Mouse (Mus musculus) macrophage (primary cell): ENCODE results near the gene Prc1. TPM values are rescaled to one million over a fixed set of nuclear protein-coding genes. Genes with fewer than 3 reads are reported as not detected.

Experiments
- H3K27ac ChIP-seq: fragments of 350-480 bp; formaldehyde crosslinking; 2 replicates; pipeline ENCODE4 v1.9.0; 2021
- H3K36me3 ChIP-seq: fragments of 350-480 bp; formaldehyde crosslinking; 2 replicates; pipeline ENCODE4 v1.9.0; 2021; ENCODE audit errors: inconsistent target
- H3K4me3 ChIP-seq: fragments of 350-480 bp; formaldehyde crosslinking; 2 replicates; pipeline ENCODE4 v1.9.0; 2021; ENCODE audit errors: inconsistent target
- H3K79me2 ChIP-seq: fragments of 350-480 bp; formaldehyde crosslinking; 2 replicates; pipeline ENCODE4 v1.9.0; 2021; ENCODE audit errors: inconsistent target
- WGBS: methylation state at CpG from one replicate; pipeline ENCODE4 v1.1.7; 2026; ENCODE audit warnings: inconsistent platforms; ENCODE audit not compliant: missing documents; 5-methylcytosine and 5-hydroxymethylcytosine counted together
- polyA plus RNA-seq: library from polyadenylated mRNA; stranded (reverse); fragments of 250-400 nt; gene quantifications from 3 replicates; pipeline ENCODE4 v1.2.4, GENCODE M21; 2018; ENCODE audit warnings: inconsistent platforms

Prc1 gene
- polyA plus RNA-seq, 1 experiment from 2014 or later, result 15.2 TPM

- Histone ChIP-seq H3K79me2 (no peaks in the 10 kb centered on the region), H3K36me3 (peaks cover 73% of the 10 kb centered on the region), H3K4me3 (no peak overlapping the region), H3K27ac (no peak overlapping the region)
- 87% methylated on average over 4 of the region's 4 CpGs for WGBS
Observed at GRCm38 (mm10) chr7:80334848-80335247, 40.6 kb downstream of the Prc1 start.

- Histone ChIP-seq H3K79me2 (no peaks in the 10 kb centered on the region), H3K4me3 (no peak overlapping the region), H3K36me3 (peaks cover 53% of the 10 kb centered on the region), H3K27ac (no peak overlapping the region)
- 79% methylated on average over 2 of the region's 3 CpGs for WGBS
Observed at GRCm38 (mm10) chr7:80336932-80337331, 42.7 kb downstream of the Prc1 start.

GRCm38 (mm10) chr7:80339371-80339770 is 45.1 kb downstream of the Prc1 start:
- Histone ChIP-seq H3K27ac (no peak overlapping the region), H3K36me3 (peaks cover 28% of the 10 kb centered on the region), H3K79me2 (no peaks in the 10 kb centered on the region), H3K4me3 (peak overlapping the region; percentile 19; the same call in 1 of the 2 replicates)
- WGBS, result 24% methylated on average over 12 of the region's 17 CpGs

- under 1% methylated on average over 44 of the region's 45 CpGs for WGBS
Observed at GRCm38 (mm10) chr7:80339793-80340628, 45.8 kb downstream of the Prc1 start.

GRCm38 (mm10) chr7:80340793-80341192 is 46.5 kb downstream of the Prc1 start, which contains the start of gene Unc45a:
Gene Unc45a (minus strand): TSS chr7:80341005.
- H3K4me3 ChIP-seq, result peak within 1 kb of the TSS; percentile 55
- WGBS, result 3% methylated on average over 11 of the region's 11 CpGs

More at GRCm38 (mm10) chr7:80339793-80340628, 45.8 kb downstream of the Prc1 start:
- peak overlapping the region; percentile 55 for H3K4me3 ChIP-seq
- peaks cover 22% of the 10 kb centered on the region for H3K36me3 ChIP-seq
- peak overlapping the region; percentile 38 for H3K27ac ChIP-seq
- H3K79me2 ChIP-seq, result no peaks in the 10 kb centered on the region

GRCm38 (mm10) chr7:80341793-80342192 is 47.5 kb downstream of the Prc1 start:
- Histone ChIP-seq H3K79me2 (no peaks in the 10 kb centered on the region), H3K36me3 (peaks cover 4% of the 10 kb centered on the region), H3K4me3 (no peak overlapping the region), H3K27ac (no peak overlapping the region)
- WGBS, result 88% methylated on average over 7 of the region's 7 CpGs

More at GRCm38 (mm10) chr7:80340793-80341192, 46.5 kb downstream of the Prc1 start, which contains the start of gene Unc45a:
- no peaks in the 10 kb centered on the region for H3K79me2 ChIP-seq
- peak within 1 kb of the TSS; percentile 38 for H3K27ac ChIP-seq
- peaks cover 14% of the 10 kb centered on the region for H3K36me3 ChIP-seq

GRCm38 (mm10) chr7:80342858-80343257 is 48.6 kb downstream of the Prc1 start, which contains the start of gene Hddc3:
Gene Hddc3 (plus strand): TSS chr7:80343104.
- Histone ChIP-seq H3K36me3 (no peaks in the 10 kb centered on the region), H3K4me3 (peak within 1 kb of the TSS; percentile 45), H3K79me2 (no peaks in the 10 kb centered on the region), H3K27ac (peak within 1 kb of the TSS; percentile 27; the same call in 1 of the 2 replicates)
- WGBS, result under 1% methylated on average over 25 of the region's 25 CpGs

- Histone ChIP-seq H3K79me2 (no peaks in the 10 kb centered on the region), H3K4me3 (peak overlapping the region; percentile 45), H3K27ac (peak overlapping the region; percentile 27; the same call in 1 of the 2 replicates), H3K36me3 (no peaks in the 10 kb centered on the region)
- 24% methylated on average over 18 of the region's 19 CpGs for WGBS
Observed at GRCm38 (mm10) chr7:80343270-80344018, 49.2 kb downstream of the Prc1 start.

- Histone ChIP-seq H3K4me3 (no peak overlapping the region), H3K36me3 (peaks cover 12% of the 10 kb centered on the region), H3K27ac (no peak overlapping the region), H3K79me2 (no peaks in the 10 kb centered on the region)
- 96% methylated on average over 9 of the region's 9 CpGs for WGBS
Observed at GRCm38 (mm10) chr7:80346173-80346572, 51.9 kb downstream of the Prc1 start.

GRCm38 (mm10) chr7:80346830-80347229 is 52.6 kb downstream of the Prc1 start:
- Histone ChIP-seq H3K79me2 (no peaks in the 10 kb centered on the region), H3K27ac (no peak overlapping the region), H3K4me3 (no peak overlapping the region), H3K36me3 (peaks cover 17% of the 10 kb centered on the region)
- 55% methylated on average over 5 of the region's 5 CpGs for WGBS

GRCm38 (mm10) chr7:80347670-80348586 is 53.7 kb downstream of the Prc1 start:
- no peaks in the 10 kb centered on the region for H3K79me2 ChIP-seq
- H3K36me3 ChIP-seq, result peaks cover 25% of the 10 kb centered on the region
- WGBS, result 94% methylated on average over 11 of the region's 13 CpGs
- no peak overlapping the region for H3K27ac ChIP-seq
- no peak overlapping the region for H3K4me3 ChIP-seq

- H3K79me2 ChIP-seq, result no peaks in the 10 kb centered on the region
- H3K4me3 ChIP-seq, result no peak overlapping the region
- peaks cover 38% of the 10 kb centered on the region for H3K36me3 ChIP-seq
- no peak overlapping the region for H3K27ac ChIP-seq
- WGBS, result 71% methylated on average over 2 of the region's 2 CpGs
Observed at GRCm38 (mm10) chr7:80350808-80351207, 56.6 kb downstream of the Prc1 start.

GRCm38 (mm10) chr7:80352920-80353319 is 58.7 kb downstream of the Prc1 start:
- no peak overlapping the region for H3K27ac ChIP-seq
- 97% methylated on average over 8 of the region's 8 CpGs for WGBS
- no peak overlapping the region for H3K4me3 ChIP-seq
- peaks cover 59% of the 10 kb centered on the region for H3K36me3 ChIP-seq
- no peaks in the 10 kb centered on the region for H3K79me2 ChIP-seq

- H3K4me3 ChIP-seq, result no peak overlapping the region
- 88% methylated on average over 13 of the region's 13 CpGs for WGBS
- no peaks in the 10 kb centered on the region for H3K79me2 ChIP-seq
- H3K36me3 ChIP-seq, result peaks cover 78% of the 10 kb centered on the region
- no peak overlapping the region for H3K27ac ChIP-seq
Observed at GRCm38 (mm10) chr7:80356351-80356750, 62.1 kb downstream of the Prc1 start.
